In the genomic region with DNA sequence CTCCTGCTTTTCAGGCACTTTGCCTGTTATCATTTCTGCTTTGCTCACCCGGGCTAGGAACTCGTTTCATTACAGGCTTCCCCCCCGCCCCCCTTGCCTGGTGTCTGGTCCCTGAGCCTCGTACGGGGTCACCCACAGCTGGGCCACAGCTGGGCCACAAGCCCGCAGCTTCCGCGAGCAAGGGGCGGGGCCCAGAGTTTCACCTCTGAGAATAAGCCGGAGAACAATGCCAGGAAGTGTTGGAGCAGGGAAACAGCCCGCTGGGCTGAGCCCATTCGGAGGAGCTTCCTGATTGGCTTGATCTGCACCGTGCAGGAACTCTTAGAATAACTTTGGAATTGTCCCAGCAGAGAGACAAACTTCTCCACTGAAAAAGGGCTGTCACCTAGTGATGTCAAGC, we compare ENCODE assay signal across 8 mouse cellular contexts. TPM values are rescaled to one million over a fixed set of nuclear protein-coding genes. Genes with fewer than 3 reads are reported as not detected.
A peak's percentile ranks its signal among the peaks of the same experiment; 100 is the strongest.
DNase-seq lines count a peak whose midpoint lies in the region; ATAC-seq and TF ChIP-seq lines count a peak whose summit lies in the region.

No protein-coding gene starts in this region.

- no peak overlapping the region for H3K4me3 ChIP-seq in CH12.LX (replicated peaks in 1 of 3; ENCODE audit: low read depth in 2 of 3, low read length in 2 of 3, poor library complexity in 1 of 3)
- H3K4me3 ChIP-seq in intestine, postnatal 0 days (ENCODE audit: low read depth, low read length): peak overlapping the region; percentile 33
- no peak overlapping the region for H3K4me3 ChIP-seq in liver, postnatal 0 days (ENCODE audit: low read depth, low read length)
- H3K4me3 ChIP-seq in neural tube, embryonic 15.5 days (replicated peaks): peak overlapping the region; percentile 20; the same call in 1 of the 2 replicates

- no peaks in the 10 kb centered on the region for H3K36me3 ChIP-seq in CH12.LX (replicated peaks in 1 of 2; ENCODE audit: control insufficient read depth in 1 of 2, insufficient read depth in 1 of 2, low read length in 1 of 2)
- H3K36me3 ChIP-seq in intestine, postnatal 0 days (ENCODE audit: control insufficient read depth, insufficient read depth): no peaks in the 10 kb centered on the region
- H3K36me3 ChIP-seq in liver, postnatal 0 days (replicated peaks; ENCODE audit: insufficient read depth, low read length): no peaks in the 10 kb centered on the region
- no peaks in the 10 kb centered on the region for H3K36me3 ChIP-seq in neural tube, embryonic 15.5 days

- no peak for TF ChIP-seq EP300 in CH12.LX (IDR thresholded peaks at IDR 0.05; ENCODE audit: low read length)
- TF ChIP-seq EP300 in liver, postnatal 0 days (IDR thresholded peaks at IDR 0.05; ENCODE audit: low read depth): 0 out of 2 replicates have a peak, but pooled peaks have one; percentile 26

- no peak for TF ChIP-seq RAD21 in CH12.LX (IDR thresholded peaks at IDR 0.05; ENCODE audit: low read depth, low read length)

- TF ChIP-seq CTCF in CH12.LX (conservative IDR thresholded peaks at IDR 0.05 in 1 of 2, IDR thresholded peaks at IDR 0.05 in 1 of 2; ENCODE audit: low read depth in 2 of 2, low read length in 2 of 2): no peak
- no peak for TF ChIP-seq CTCF in intestine, postnatal 0 days (IDR thresholded peaks at IDR 0.05; ENCODE audit: low read depth)
- TF ChIP-seq CTCF in liver, postnatal 0 days (IDR thresholded peaks at IDR 0.05; ENCODE audit: low read depth): no peak

- peak; percentile 60 for ATAC-seq in intestine, postnatal 0 days
- ATAC-seq in liver, postnatal 0 days: peak; percentile 76
- ATAC-seq in neural tube, embryonic 15.5 days (ENCODE audit: low FRiP score): peak; percentile 39; the same call in 1 of the 2 replicates

- no peaks in the 10 kb centered on the region for H3K27me3 ChIP-seq in CH12.LX (replicated peaks)
- peaks cover 5% of the 10 kb centered on the region; the same call in 1 of the 2 replicates for H3K27me3 ChIP-seq in intestine, postnatal 0 days (replicated peaks; ENCODE audit: control insufficient read depth, insufficient read depth, low read length)
- no peaks in the 10 kb centered on the region; the same call in 1 of the 2 replicates for H3K27me3 ChIP-seq in liver, postnatal 0 days (ENCODE audit: insufficient read depth, low read length)
- H3K27me3 ChIP-seq in neural tube, embryonic 15.5 days (replicated peaks): no peaks in the 10 kb centered on the region

- dilution Hi-C loops in CH12.LX (cut with MboI; ENCODE audit: extremely low pct_ligation_motif_present, extremely low pct_unique_long_range_greater_than_20kb, low sequenced_read_pairs): no loop called here

- H3K4me2 ChIP-seq in CH12.LX (ENCODE audit: insufficient read depth, low read depth, poor library complexity, severe bottlenecking): peak overlapping the region; percentile 8; the same call in 1 of the 2 replicates
- H3K4me2 ChIP-seq in intestine, postnatal 0 days (replicated peaks; ENCODE audit: low read depth): peak overlapping the region; percentile 69
- H3K4me2 ChIP-seq in liver, postnatal 0 days (ENCODE audit: low read depth, low read length): 0 out of 2 replicates have a peak overlapping the region, but pooled peaks have one; percentile 22
- H3K4me2 ChIP-seq in neural tube, embryonic 15.5 days: peak overlapping the region; percentile 55

- peaks cover 12 to 60% of the 10 kb centered on the region in 2 experiments for H3K4me1 ChIP-seq in CH12.LX (ENCODE audit: control insufficient read depth in 1 of 2, insufficient read depth in 2 of 2)
- H3K4me1 ChIP-seq in intestine, postnatal 0 days (replicated peaks; ENCODE audit: control insufficient read depth, insufficient read depth, low read length): 0 out of 2 replicates have a peak, but pooled peaks cover 3% of the 10 kb centered on the region
- peaks cover 14% of the 10 kb centered on the region for H3K4me1 ChIP-seq in liver, postnatal 0 days (ENCODE audit: insufficient read depth)
- H3K4me1 ChIP-seq in neural tube, embryonic 15.5 days: peaks cover 18% of the 10 kb centered on the region

- peak; percentile 25 for DNase-seq in CH12.LX (ENCODE audit: extremely low read depth)
- DNase-seq in embryo, embryonic 10 days (ENCODE audit: low spot score): peak; percentile 60
- peak; percentile 90 to 96 for DNase-seq in heart, adult 18-20 months
- DNase-seq in liver, postnatal 0 days: peak; percentile 69
- DNase-seq in left cerebral cortex, postnatal 25 days (ENCODE audit: low spot score in 2 of 2): no peak
- no peak for DNase-seq in right cerebral cortex, postnatal 4 days

- no peak overlapping the region for H3K27ac ChIP-seq in CH12.LX (ENCODE audit: insufficient read depth, low read depth)
- no peak overlapping the region for H3K27ac ChIP-seq in intestine, postnatal 0 days (ENCODE audit: low read depth, low read length)
- H3K27ac ChIP-seq in liver, postnatal 0 days (ENCODE audit: low read depth): no peak overlapping the region
- H3K27ac ChIP-seq in neural tube, embryonic 15.5 days (replicated peaks): peak overlapping the region; percentile 51; the same call in 1 of the 2 replicates

- 2% methylated on average over 13 of the region's 13 CpGs for WGBS in intestine, postnatal 0 days
- WGBS in liver, postnatal 0 days (ENCODE audit: insufficient replicate concordance): 3% methylated on average over 13 of the region's 13 CpGs
- whole genome bisulfite sequencing in neural tube, embryonic 15.5 days: 3% methylated on average over 13 of the region's 13 CpGs

- in situ Hi-C loops in CH12.LX (cut with MboI; ENCODE audit: low pct_ligation_motif_present, low pct_unique_long_range_greater_than_20kb, low sequenced_read_pairs): loop anchor here (5.0 kb wide), 1 partner anchor 42 kb away; the partner anchor contains the start of gene Akap2

- H3K79me2 ChIP-seq in CH12.LX (replicated peaks; ENCODE audit: control insufficient read depth, extremely low read depth, insufficient read depth, poor library complexity, severe bottlenecking): no peaks in the 10 kb centered on the region

- H3K9ac ChIP-seq in CH12.LX (ENCODE audit: insufficient read depth, low read depth): no peak overlapping the region
- no peak overlapping the region for H3K9ac ChIP-seq in intestine, postnatal 0 days (ENCODE audit: low read depth, low read length)
- H3K9ac ChIP-seq in liver, postnatal 0 days (replicated peaks): no peak overlapping the region
- H3K9ac ChIP-seq in neural tube, embryonic 15.5 days (replicated peaks): no peak overlapping the region

- no peaks in the 10 kb centered on the region for H3K9me3 ChIP-seq in CH12.LX (replicated peaks; ENCODE audit: low read length)
- H3K9me3 ChIP-seq in intestine, postnatal 0 days (ENCODE audit: control insufficient read depth): no peaks in the 10 kb centered on the region
- H3K9me3 ChIP-seq in liver, postnatal 0 days (ENCODE audit: low read length): no peaks in the 10 kb centered on the region
- no peaks in the 10 kb centered on the region for H3K9me3 ChIP-seq in neural tube, embryonic 15.5 days (replicated peaks)

- no peak for TF ChIP-seq POLR2A in CH12.LX (IDR thresholded peaks at IDR 0.05; ENCODE audit: low read depth, low read length)

- intact Hi-C loops in left cerebral cortex, postnatal 25 days (cut with DNase I): loop anchor here (10.0 kb wide), 2 partner anchors 409 to 569 kb away; no protein-coding TSS in a partner anchor

TF ChIP-seq in CH12.LX, 34 proteins besides CTCF, POLR2A, EP300 and RAD21 (continues in another document):
- TF ChIP-seq PAX5 (IDR thresholded peaks at IDR 0.05; ENCODE audit: low read length): no peak
- no peak for TF ChIP-seq JUN (IDR thresholded peaks at IDR 0.05; ENCODE audit: insufficient read depth, low read depth, low read length)
- no peak for TF ChIP-seq KAT2A (IDR thresholded peaks at IDR 0.05; ENCODE audit: insufficient replicate concordance, low read length)
- TF ChIP-seq TBP (conservative IDR thresholded peaks at IDR 0.05; ENCODE audit: low read depth, low read length): no peak
- 0 out of 2 replicates have a peak, but pooled peaks have one; percentile 11 for TF ChIP-seq IRF4 (IDR thresholded peaks at IDR 0.05; ENCODE audit: low read depth, low read length)
- no peak for TF ChIP-seq SIN3A (IDR thresholded peaks at IDR 0.05; ENCODE audit: low read length)
- TF ChIP-seq NRF1 (IDR thresholded peaks at IDR 0.05; ENCODE audit: low read depth, low read length): no peak
- TF ChIP-seq GABPA (IDR thresholded peaks at IDR 0.05; ENCODE audit: insufficient replicate concordance, low read depth, low read length): no peak
- TF ChIP-seq HCFC1 (IDR thresholded peaks at IDR 0.05; ENCODE audit: low read depth, low read length): no peak
- TF ChIP-seq SMC3 (IDR thresholded peaks at IDR 0.05; ENCODE audit: low read depth, low read length): no peak
- TF ChIP-seq RCOR1 (conservative IDR thresholded peaks at IDR 0.05; ENCODE audit: low read depth, low read length): no peak
- TF ChIP-seq JUND (conservative IDR thresholded peaks at IDR 0.05; ENCODE audit: low read depth, low read length): no peak
- TF ChIP-seq MXI1 (IDR thresholded peaks at IDR 0.05; ENCODE audit: low read depth, low read length): no peak
- no peak for TF ChIP-seq UBTF (IDR thresholded peaks at IDR 0.05; ENCODE audit: low read depth, low read length)
- peak; percentile 75 for TF ChIP-seq TCF12 (IDR thresholded peaks at IDR 0.05; ENCODE audit: low read depth, low read length)
- TF ChIP-seq NELFE (IDR thresholded peaks at IDR 0.05; ENCODE audit: low read depth, low read length): no peak
- no peak for TF ChIP-seq ZNF384 (IDR thresholded peaks at IDR 0.05; ENCODE audit: low read depth, low read length)
- peak; percentile 69 for TF ChIP-seq ETS1 (conservative IDR thresholded peaks at IDR 0.05; ENCODE audit: low read depth, low read length)
- no peak for TF ChIP-seq ZMIZ1 (IDR thresholded peaks at IDR 0.05; ENCODE audit: low read depth, low read length)
- no peak for TF ChIP-seq BHLHE40 (IDR thresholded peaks at IDR 0.05; ENCODE audit: low read depth, low read length)
- TF ChIP-seq USF2 (conservative IDR thresholded peaks at IDR 0.05; ENCODE audit: low read depth, low read length): no peak
- no peak for TF ChIP-seq MAZ (IDR thresholded peaks at IDR 0.05; ENCODE audit: low read depth, low read length)
- no peak for TF ChIP-seq CHD2 (IDR thresholded peaks at IDR 0.05; ENCODE audit: low read length)
- no peak for TF ChIP-seq POLR2AphosphoS2 (IDR thresholded peaks at IDR 0.05; ENCODE audit: low read depth, low read length)

RNA-seq across cellular contexts. Expression of gene Akap2, which starts 42.1 kb away (rescaled TPM):
- total RNA-seq in CH12.LX (2012; rRNA removed) (0.17 and 0.25 TPM in 2 replicates), CH12.LX (2014; rRNA removed) (0.04 TPM in 1 of 2 replicates, not detected in the other)
- 0.40 TPM in 1 of 2 replicates, not detected in the other for polyA plus RNA-seq in CH12.LX (2012; ENCODE audit: insufficient read length, low read depth)
- 10 to 100 TPM; 90.7 to 99.5 TPM for total RNA-seq in heart, adult 18-20 months (2021)
- polyA plus RNA-seq in intestine, postnatal 0 days (2015; fragmentation: Nextera tagmentation; extraction: Ambion mirVana): 9.6 and 12.4 TPM in 2 replicates
- polyA plus RNA-seq in liver, postnatal 0 days (2015; fragmentation: Nextera tagmentation; extraction: Ambion mirVana): 1.9 and 2.0 TPM in 2 replicates
- 11.0 and 19.4 TPM in 2 replicates for polyA plus RNA-seq in neural tube, embryonic 15.5 days (2015; fragmentation: Nextera tagmentation; extraction: Ambion mirVana)
- 10 to 100 TPM; 35.1 to 38.1 TPM for total RNA-seq in left cerebral cortex, postnatal 25 days (2021)

Comparison
In these comparisons a context has a peak if more than half of its experiments do, and no peak if none do; other contexts are left out.
1. DNase-seq: peak in CH12.LX (single experiment), embryo, embryonic 10 days (single experiment), heart, adult 18-20 months (2 of 2) and liver, postnatal 0 days (single experiment); none in left cerebral cortex, postnatal 25 days (0 of 2) and right cerebral cortex, postnatal 4 days (single experiment).
2. H3K4me2 ChIP-seq: peak in every context shown above with its lines; median percentile 69 in intestine, postnatal 0 days; 55 in neural tube, embryonic 15.5 days; 22 in liver, postnatal 0 days; 8 in CH12.LX.
3. H3K4me3 ChIP-seq: peak in intestine, postnatal 0 days (single experiment) and neural tube, embryonic 15.5 days (single experiment); none in CH12.LX (0 of 3) and liver, postnatal 0 days (single experiment).
4. Peak in every context shown above with its lines, with median percentiles within 50 percentile points of each other: ATAC-seq.